Mouse (Mus musculus) C2C12 (cell line): Measurements from ENCODE around the gene Cbx3. TPM values are rescaled to one million over a fixed set of nuclear protein-coding genes. Genes with fewer than 3 reads are reported as not detected.
"Not testable (repeated sequence)": the region's sequence is repeated elsewhere in the genome, so short reads cannot be mapped to it uniquely, and the experiment has no call there.

Source experiments
- H3K27me3 ChIP-seq: one replicate; pipeline ENCODE4 v1.6.1; 2011; ENCODE audit not compliant: control insufficient read depth, insufficient read depth, insufficient read length
- H3K36me3 ChIP-seq: one replicate; pipeline ENCODE4 v1.6.1; 2011; ENCODE audit not compliant: control insufficient read depth, insufficient read depth
- H3K4me3 ChIP-seq: one replicate; pipeline ENCODE4 v1.5.1; 2011; ENCODE audit warnings: mild to moderate bottlenecking, control low read depth; ENCODE audit not compliant: poor library complexity, insufficient read depth, severe bottlenecking
- H3K79me2 ChIP-seq: one replicate; pipeline ENCODE4 v1.6.1; 2011; ENCODE audit not compliant: control insufficient read depth, insufficient read depth
- H3K79me3 ChIP-seq: one replicate; pipeline ENCODE4 v1.6.1; 2011; ENCODE audit warnings: low read depth, control low read depth
- H3ac ChIP-seq: one replicate; pipeline ENCODE3; 2011; ENCODE audit warnings: low read depth; ENCODE audit not compliant: control insufficient read depth, insufficient read length
- CEBPB ChIP-seq: IDR thresholded peaks from one replicate; pipeline ENCODE4 v1.6.1; 2011; ENCODE audit warnings: low read depth, mild to moderate bottlenecking, control low read depth, moderate library complexity
- CTCF ChIP-seq: IDR thresholded peaks from one replicate; pipeline ENCODE4 v1.5.1; 2011; ENCODE audit not compliant: control insufficient read depth, insufficient read depth, insufficient read length
- FOSL1 ChIP-seq: IDR thresholded peaks from one replicate; pipeline ENCODE4 v1.8.0; 2011; ENCODE audit warnings: mild to moderate bottlenecking, low read length; ENCODE audit not compliant: poor library complexity, insufficient read depth, severe bottlenecking
- MAX ChIP-seq: IDR thresholded peaks from one replicate; pipeline ENCODE4 v1.6.1; 2011; ENCODE audit warnings: mild to moderate bottlenecking, control low read depth
- MYOD1 ChIP-seq: IDR thresholded peaks from one replicate; pipeline ENCODE4 v1.6.1; 2011; ENCODE audit warnings: low read depth; ENCODE audit not compliant: control insufficient read depth, insufficient read length
- MYOG ChIP-seq: IDR thresholded peaks from one replicate; pipeline ENCODE4 v1.6.1; 2011; ENCODE audit not compliant: control insufficient read depth, insufficient read length; ENCODE audit errors: extremely low read depth
- USF1 ChIP-seq: IDR thresholded peaks from one replicate; pipeline ENCODE4 v1.6.1; 2011; ENCODE audit warnings: low read depth, mild to moderate bottlenecking, control low read depth, moderate library complexity
- polyA plus RNA-seq: library from polyadenylated mRNA; unstranded; fragments of >200 nt; fragmentation: generic; extraction: Trizol; gene quantifications from one replicate; pipeline ENCODE4 v1.2.1, GENCODE M21; 2012; ENCODE audit warnings: missing spikeins

Cbx3 gene
- polyA plus RNA-seq, 1 experiment = 71.6 TPM

DNA sequence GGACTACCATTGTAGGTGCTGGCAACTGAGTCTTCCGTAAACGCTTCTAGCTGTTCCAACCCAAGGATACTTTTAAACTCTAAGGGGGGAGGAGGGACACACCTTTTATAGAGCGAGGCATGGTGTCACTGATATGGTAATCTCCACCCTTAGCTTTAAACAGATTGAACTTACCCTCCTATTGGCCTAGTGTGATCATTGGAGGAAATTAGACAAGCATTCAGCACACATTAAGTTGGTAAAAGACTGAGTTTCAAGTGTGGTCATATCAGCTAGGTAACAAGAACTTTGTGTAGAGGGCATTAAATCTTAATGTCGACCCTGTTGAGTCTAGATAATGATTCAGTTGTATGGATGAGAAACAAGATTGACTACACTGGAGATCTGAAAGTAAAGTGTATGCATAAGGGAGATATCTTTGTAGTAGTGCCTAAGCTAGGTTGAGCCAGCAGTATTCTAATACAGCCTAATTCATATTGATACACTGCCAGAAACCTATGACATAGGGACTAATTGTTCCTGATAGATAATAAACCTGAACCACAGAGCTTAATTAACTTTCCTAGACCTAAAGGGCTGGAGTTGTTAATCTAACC is 9.1 kb downstream of the Cbx3 start:
- no peak overlapping the region for H3ac ChIP-seq
- peaks cover 44% of the 10 kb centered on the region for H3K79me3 ChIP-seq
- H3K79me2 ChIP-seq = peaks cover 76% of the 10 kb centered on the region
- no peak for TF ChIP-seq CEBPB
- H3K4me3 ChIP-seq = no peak overlapping the region
- peaks cover 89% of the 10 kb centered on the region for H3K36me3 ChIP-seq
- no peaks in the 10 kb centered on the region for H3K27me3 ChIP-seq

DNA sequence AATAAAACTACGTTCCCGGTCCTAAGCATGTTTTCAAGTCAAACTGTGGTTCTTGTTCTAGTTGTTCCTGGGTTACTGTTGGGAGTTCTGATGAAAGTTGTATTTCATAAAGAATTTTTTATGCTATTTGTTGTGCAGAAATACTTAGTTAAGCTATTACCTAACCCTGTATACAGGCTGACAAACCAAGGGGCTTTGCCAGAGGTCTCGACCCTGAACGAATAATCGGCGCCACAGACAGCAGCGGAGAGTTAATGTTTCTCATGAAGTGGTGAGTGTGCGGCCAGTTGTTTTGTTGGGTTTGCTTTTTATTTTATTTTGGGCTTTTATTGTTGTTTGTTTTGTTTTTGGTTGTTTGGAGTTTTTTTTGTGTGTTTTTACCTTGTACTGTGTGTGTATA is 11.4 kb downstream of the Cbx3 start:
- Histone ChIP-seq H3K4me3 (no peak overlapping the region), H3K36me3 (peaks cover 68% of the 10 kb centered on the region), H3K27me3 (no peaks in the 10 kb centered on the region), H3ac (no peak overlapping the region), H3K79me2 (peaks cover 53% of the 10 kb centered on the region), H3K79me3 (peaks cover 22% of the 10 kb centered on the region)
- TF ChIP-seq MYOD1 (no peak), CTCF (no peak), FOSL1 (no peak), MAX (no peak), CEBPB (no peak), USF1 (no peak), MYOG (no peak)

- peaks cover 29% of the 10 kb centered on the region for H3K79me2 ChIP-seq
- TF ChIP-seq MAX (no peak), MYOG (no peak), CTCF (no peak), FOSL1 (no peak), USF1 (no peak), MYOD1 (no peak)
- H3K36me3 ChIP-seq = peaks cover 45% of the 10 kb centered on the region
- no peak overlapping the region for H3K4me3 ChIP-seq
- no peaks in the 10 kb centered on the region for H3K27me3 ChIP-seq
- no peak overlapping the region for H3ac ChIP-seq
- peaks cover 6% of the 10 kb centered on the region for H3K79me3 ChIP-seq
These were observed 13.7 kb downstream of the Cbx3 start for GRCm38 (mm10) chr6:51483861-51484260.

DNA sequence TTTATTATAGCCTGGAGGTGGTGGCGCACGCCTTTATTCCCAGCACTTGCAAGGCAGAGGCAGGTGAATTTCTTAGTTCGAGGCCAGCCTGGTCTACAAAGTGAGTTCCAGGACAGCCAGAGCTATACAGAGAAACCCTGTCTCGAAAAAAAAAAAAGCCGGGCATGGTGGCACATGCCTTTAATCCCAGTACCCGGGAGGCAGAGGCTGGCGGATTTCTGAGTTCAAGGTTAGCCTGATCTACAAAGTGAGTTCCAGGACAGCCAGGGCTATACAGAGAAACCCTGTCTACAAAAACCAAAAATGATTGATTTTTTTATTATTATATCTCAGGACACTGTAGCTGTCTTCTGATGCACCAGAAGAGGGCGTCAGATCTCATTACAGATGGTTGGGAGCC is 14.4 kb downstream of the Cbx3 start:
- Histone ChIP-seq H3K79me2 (peaks cover 23% of the 10 kb centered on the region), H3K36me3 (peaks cover 38% of the 10 kb centered on the region)
- H3K79me3 ChIP-seq, H3ac ChIP-seq, H3K27me3 ChIP-seq, H3K4me3 ChIP-seq: not testable (repeated sequence)

- Histone ChIP-seq H3K27me3 (no peaks in the 10 kb centered on the region), H3K79me3 (peaks cover 2% of the 10 kb centered on the region), H3ac (no peak overlapping the region), H3K4me3 (no peak overlapping the region), H3K79me2 (peaks cover 12% of the 10 kb centered on the region), H3K36me3 (peaks cover 27% of the 10 kb centered on the region)
- TF ChIP-seq MYOD1 (no peak), MYOG (no peak), MAX (no peak), USF1 (no peak), CEBPB (no peak), CTCF (no peak), FOSL1 (no peak)
These were observed 15.5 kb downstream of the Cbx3 start for GRCm38 (mm10) chr6:51485646-51486045.

GRCm38 (mm10) chr6:51486076-51486710 is 16.0 kb downstream of the Cbx3 start:
- Histone ChIP-seq H3K79me3 (no peaks in the 10 kb centered on the region), H3ac (no peak overlapping the region), H3K4me3 (no peak overlapping the region), H3K27me3 (no peaks in the 10 kb centered on the region), H3K79me2 (peaks cover 8% of the 10 kb centered on the region), H3K36me3 (peaks cover 22% of the 10 kb centered on the region)
- TF ChIP-seq CTCF (no peak), CEBPB (no peak), USF1 (no peak), FOSL1 (no peak), MYOG (no peak), MYOD1 (no peak), MAX (no peak)
